Mouse (Mus musculus) liver (tissue): ENCODE data around the gene Grn.
"Not testable (repeated sequence)": the region's sequence is repeated elsewhere in the genome, so short reads cannot be mapped to it uniquely, and the experiment has no call there.

Experiments
- DNase-seq: peaks from one replicate; pipeline ENCODE4 v3.0.0-alpha.2; 2020; ENCODE audit warnings: mixed read lengths

The Grn gene

DNA sequence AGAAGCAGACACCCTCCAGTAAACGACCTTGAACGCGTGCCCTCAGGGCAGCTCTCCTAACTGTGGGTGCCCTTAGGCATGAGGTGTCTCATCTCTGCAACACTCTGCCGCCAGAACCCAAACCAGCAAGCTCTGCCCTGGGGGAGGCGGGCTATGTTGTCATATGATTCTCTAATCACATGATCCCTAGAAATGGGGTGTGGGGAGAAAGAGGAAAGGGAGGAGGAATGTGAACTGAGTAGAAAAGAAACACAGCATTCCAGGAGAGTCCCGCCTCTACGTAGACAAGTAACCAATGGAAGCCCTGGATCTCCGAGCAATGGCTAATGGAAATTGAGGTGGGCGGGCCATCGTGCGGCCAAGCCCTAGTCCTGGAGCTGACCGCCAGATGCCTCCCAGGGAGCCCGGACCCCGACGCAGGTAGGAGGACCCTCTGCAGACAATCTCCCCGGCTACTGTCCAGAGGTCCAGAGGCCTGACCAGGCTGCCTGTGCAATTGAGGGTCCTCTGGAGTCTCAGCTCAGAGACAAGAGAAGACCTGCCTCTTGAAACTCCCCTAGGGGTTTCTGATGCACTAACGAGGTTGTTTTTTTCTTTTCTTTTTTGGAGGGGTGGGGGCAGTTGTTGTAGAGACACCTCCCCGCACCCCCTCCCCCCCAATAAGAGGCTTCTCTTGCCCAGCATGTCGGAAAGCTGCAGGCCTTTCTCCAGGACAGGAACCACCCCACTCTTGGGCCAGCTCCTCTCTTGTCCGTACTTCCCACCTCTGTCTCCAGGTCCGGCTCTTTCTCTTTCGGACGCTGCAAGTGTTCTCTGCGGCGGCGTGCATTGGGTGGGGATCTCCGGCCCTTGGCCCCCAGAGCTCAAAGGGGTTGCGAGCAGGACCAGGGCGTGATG, at the start of gene Grn:
Gene Grn (plus strand): TSS at position 195 of the 897 bp plus-strand sequence.
- DNase-seq: peak; percentile 88

DNA sequence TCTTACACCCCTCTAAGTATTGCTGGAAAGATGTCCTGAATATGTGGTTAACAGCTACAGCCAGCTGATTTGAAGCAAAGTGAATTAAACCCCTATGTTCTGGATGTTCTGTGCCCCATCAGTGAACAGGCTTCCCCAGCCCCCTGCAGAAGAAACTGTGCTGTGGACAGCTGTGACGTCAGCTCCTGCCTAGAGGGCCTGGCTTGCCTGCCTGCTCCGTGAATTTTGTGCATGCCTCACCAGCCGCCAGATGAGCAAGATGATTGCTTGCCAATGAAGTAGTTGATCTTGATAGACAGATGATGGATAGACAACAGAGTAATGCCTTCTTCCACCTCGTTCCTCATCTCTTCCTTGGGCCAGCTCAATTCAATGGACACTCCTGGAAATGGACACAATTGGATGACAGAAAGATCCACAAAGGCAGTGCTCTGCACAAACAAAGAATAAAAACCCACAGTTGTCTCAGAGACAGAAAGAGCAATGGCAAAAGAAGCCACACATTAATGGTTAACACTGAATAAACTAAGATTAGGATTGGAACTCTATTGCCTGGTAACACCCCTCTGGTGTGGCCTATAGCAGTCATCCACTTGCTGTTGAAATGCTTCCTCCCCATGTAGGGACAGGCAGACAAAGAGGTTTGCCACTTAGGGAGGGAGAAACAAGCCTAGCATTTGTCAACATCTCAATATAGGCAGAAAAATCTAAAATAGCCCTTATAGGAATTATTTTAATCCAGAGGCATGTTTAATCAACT, 48.6 kb upstream of the Grn start:
- no peak for DNase-seq

DNA sequence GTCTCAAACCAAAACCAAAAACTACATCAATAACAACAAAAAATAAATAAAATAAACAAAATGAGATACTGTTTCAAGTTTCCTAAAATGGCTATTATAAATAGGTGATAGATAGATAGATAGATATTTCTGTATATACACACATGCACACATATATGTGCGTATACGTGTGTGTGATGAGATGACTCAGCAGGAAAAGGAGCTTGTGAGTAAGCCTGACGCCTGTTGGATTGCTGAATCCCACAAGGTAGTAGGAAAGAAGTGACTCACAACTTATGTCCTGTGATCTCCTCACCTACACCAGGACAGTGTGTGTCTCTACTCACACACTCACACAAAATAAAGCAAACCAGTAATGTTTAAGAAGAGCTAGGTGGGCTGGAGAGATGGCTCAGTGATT, 47.3 kb upstream of the Grn start:
- no peak for DNase-seq

DNA sequence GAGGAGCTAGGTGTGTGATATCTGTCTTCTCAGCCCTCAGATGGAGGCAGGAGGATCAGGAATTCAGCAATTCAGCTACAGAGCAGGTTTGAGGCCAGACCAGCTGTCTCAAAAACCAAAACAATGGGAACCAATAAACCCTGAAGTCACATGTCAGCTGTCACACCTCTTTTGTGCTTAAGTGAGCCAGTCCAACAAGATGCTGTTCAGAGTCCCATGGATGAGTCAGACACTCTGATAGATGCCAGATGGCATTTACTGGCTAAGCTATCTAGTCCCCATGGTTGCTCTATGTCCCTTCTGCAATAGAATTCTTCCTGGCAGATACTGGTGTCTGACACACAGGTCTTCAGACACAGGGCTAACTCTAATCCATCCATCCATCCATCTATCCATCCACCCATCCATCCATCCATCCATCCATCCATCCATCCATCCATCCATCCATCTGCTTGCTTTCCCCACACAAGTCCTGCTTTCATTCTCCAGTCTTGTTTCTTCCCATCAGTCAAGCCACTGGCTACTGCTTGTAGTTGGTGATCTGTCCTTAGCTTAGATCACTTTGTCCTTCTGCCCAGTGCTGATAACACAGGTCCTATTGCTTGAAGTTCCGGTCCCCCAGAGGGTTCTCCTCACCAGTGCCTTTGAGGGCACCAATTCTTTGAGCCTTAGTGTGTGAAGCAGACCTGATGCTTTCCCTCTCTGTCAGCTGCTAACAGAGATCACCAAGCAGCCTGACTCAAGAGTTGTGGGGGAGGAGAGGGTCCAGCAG, 46.6 kb upstream of the Grn start:
- peak; percentile 18 for DNase-seq

DNA sequence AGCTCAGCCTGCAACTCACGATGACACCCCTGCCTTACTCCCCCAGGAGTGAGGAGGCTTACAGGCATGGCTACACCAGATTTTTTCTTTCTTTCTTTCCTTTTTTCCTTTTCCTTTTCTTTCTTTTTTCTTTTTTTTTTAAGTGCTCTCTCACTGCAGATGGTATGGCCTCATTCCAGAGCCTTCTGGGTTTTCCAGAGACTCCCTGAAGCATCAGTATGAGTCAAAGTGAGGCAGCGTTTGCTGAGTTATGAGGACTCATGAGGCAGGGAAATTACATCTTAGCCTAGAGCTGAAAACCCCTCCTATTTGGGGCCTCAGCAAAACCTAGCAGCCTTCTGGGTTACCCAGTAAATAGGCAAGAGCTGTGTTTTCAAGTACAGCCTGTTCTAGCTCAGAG, 45.7 kb upstream of the Grn start:
- DNase-seq: no peak

DNA sequence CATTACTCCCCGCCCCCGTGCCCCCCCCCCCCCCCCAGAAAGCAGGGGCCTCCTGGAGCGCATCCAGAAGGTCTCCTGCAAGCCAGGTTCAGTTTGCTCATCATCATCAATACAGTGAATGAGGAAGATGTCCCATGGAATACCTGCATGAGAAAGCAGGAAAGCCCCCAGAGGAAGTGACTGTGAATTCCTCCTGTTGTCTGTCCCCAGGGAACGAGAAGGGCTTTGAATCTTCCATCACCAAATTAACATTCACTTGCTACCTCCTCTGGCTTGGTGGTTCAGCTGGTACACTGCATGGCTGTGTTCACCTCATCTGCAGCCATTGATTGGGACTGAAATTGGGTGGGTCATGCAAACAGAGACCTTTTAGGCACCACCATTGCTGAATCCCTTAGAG, 45.0 kb upstream of the Grn start:
- DNase-seq: no peak

DNA sequence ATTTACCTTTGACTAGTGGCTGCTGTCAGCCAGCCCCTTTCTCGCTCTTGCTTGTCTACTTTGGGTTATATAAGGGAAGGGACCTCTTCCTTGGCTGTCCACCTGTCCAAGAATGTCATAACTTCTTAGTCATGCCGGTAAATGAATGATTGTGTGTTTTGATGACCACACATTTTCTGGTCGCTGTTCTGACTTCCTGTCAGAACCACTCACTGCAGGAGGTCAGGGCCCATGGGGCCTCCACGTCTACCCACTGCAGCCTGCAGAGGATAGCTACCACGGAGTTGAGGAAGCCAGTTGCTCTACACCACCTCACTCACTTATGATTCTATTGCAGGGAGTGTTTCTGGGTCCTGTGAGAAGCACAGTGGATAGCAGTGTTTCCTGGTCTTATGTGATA, 44.0 kb upstream of the Grn start:
- DNase-seq: no peak

DNA sequence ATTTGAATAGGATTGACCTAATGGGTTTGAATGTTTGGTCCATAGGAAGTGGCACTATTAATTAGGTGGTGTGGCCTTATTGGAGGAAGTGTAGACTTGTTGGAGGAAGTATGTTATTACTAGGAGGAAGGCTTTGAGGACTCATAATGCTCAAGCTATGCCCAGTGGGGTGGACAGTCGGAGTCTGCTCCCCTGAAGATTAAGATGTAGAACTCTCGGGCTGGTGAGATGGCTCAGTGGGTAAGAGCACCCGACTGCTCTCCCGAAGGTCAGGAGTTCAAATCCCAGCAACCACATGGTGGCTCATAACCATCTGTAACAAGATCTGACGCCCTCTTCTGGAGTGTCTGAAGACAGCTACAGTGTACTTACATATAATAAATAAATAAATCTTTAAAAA, 40.7 kb upstream of the Grn start:
- DNase-seq: not testable (repeated sequence)

DNA sequence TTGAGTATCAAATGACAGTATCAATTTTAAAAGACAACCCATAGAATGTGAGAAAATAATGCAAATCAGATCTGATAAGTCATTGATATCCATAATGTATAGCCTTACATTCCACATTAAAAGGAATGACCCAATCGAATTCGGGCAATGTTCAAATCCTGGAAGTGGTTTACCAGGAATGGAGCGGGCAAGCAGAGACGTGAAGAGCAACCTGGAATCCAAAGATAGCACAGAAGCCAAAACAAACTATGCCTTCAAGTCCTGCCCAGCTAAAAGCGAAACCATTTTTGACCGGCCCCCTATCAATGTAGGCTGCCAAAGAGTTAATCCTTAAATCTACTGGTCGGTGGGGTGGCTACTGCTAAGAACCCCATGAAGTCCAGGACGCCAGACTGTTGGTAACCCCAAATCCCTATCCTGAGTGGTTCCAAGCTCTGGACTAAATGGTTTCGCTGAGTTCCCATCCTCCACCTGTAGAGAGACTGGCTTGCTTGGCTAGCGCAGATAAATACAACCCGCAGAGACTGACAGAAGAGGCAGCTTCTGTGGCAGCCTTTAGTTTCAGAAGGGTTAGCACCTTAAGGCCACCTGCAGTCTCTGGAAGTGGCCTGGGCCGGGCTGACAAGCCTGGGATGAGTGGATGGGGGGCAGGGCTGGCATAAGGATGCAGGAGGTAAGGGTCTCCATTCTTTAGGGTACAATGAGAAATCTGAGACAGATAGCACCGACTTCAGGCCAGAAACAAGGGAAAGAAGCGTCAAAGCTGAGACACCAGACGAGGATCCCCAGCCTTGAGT, 37.5 kb upstream of the Grn start:
- no peak for DNase-seq

DNA sequence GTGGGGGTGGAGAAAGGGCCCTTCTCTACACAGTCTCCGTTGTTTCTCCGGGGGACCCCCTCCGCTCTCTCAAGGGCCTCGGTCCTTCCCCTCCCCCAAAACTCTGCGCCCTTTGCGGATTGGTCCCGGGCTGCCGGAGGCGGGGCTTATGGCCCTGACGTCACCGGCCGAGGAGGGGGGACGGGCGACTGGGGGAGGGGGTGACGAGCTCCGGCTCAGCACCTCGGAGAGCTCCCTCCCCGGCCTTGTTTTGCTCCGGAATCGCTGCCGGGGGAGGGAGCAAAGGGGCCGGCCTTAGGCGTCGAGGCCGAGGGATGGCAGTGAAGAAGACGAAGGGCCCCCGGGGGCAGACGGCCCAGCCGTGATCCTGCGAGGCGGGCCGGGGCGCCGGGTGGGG, 36.9 kb upstream of the Grn start, which contains the start of gene Rundc3a:
Gene Rundc3a (plus strand): TSS at position 166 of the 397 bp plus-strand sequence.
- DNase-seq: peak; percentile 84

DNA sequence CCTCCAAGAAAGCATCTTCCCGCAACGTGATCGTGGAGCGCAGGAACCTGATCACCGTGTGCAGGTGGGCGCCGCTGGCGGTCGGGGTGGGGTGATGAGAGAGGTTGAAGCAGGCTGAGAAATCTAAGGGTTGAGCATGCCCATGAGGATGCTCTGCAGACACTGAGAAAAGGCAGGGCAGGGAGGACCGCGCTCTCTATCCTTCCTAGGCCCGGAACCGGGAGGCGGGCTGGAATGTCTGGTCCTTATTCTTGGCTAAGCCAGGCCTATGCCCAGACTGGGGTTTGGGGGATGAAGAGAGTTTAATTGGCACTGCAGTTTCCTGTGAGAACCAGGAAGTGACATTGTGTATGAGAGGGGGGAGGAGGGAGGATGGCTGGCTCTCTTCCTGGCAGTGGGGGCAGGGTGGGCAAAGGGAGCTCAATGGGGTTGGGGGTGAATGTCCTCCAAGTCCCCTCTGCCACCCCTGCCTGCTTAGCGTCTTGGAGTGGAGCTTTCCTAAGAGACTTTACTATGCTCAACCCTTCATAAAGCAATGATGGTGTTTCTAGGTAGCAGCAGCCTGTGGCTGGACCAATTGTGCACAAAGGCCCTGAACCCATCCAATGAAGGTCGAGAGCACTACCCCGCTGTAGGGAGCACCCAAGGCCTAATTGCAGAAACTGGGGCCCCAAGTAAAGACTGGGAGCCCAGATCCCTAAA, 36.2 kb upstream of the Grn start:
- no peak for DNase-seq

DNA sequence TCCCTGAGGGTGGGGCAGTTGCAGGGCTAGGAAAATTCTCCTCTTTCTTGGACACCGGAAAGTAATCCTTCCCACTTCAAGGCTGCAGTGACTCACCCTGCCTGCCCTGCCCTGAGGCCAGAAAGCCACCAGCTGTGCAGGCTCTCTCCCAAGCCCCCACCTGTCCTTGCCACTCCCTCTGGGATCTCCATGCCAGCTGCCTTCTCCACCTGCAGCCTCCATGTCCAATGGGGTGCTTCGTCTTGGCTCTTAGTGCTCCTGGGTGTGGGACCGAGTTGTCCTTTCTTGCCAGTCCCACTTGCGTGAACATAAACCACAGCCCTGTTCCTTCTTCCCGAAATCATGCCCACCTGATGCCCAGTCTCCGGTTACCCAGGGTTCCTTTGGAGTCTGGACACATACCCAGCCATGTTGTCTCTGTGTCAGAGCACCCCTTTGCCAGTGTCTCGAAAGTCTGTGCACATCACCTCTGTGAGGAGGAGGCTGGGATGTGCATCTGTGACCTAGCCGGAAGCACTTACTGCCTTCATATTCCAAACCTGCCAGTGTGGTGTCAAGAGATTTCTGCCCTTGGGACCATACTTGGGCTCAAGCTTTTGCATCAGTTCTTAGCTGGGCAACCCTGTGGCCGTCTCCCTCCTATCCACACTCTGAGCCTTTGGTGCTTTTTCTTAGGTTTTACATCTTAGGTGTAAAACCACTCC, 35.5 kb upstream of the Grn start:
- DNase-seq: no peak

DNA sequence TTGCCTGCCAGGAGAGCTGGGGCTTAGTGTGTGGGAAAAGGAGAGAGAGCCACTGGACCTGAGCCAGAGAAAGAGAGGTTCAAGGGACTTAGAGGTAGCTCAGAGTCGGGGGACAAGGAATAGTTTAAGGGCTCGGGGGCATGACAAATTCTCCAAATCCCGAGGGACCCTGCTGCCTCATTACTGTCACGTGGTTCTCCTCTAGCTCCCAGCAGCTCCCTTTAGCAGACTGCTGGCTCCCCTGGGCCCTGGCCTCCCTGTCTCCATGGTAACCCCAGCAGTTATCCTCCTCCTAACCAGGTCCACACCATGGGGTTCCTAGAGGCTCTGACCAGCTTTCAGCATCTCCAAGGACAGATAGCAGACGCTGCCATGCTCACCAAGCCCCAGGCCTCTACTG, 34.9 kb upstream of the Grn start:
- DNase-seq: no peak

DNA sequence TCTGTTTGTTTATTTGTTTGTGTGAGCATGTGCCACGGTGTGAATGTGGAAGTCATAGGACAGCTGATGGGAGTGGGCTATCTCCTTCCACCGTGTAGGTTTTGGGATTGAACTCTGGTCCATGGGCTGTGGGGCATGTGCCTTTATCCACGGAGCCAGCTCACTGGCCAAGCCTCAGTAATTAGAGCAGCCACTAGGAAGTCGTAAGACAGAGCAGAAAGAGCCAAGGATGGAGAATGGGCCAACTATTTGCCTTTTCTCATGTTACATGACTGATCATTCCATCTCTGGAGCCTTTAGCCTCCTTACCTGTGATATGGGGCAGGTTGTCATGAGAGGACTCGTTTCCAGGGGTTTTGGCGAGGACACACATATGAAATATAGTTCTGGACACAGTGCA, 33.9 kb upstream of the Grn start:
- no peak for DNase-seq

DNA sequence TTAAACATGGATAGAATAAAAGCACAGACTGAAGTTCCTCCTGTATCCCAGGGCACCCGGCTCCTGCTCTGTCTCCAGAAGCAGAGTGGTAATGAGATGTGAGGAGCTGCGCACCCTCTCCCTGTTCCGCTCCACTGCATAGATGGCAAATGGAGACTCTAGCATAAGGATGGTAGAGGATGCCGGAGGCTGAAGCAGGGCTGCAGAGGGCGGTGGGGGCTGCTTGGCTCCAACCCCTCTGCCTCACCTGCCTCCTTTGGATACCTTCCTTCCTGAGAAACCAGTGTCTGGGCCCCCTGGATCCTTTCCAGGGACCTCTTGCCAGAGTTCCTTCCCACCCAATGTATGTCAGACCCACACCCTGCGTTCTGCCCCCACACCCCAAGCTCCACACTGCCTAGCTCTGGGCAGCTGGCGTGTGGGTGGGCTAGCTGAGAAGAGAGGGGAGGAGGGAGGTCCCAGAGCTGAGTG, 33.4 kb upstream of the Grn start:
- DNase-seq: no peak

DNA sequence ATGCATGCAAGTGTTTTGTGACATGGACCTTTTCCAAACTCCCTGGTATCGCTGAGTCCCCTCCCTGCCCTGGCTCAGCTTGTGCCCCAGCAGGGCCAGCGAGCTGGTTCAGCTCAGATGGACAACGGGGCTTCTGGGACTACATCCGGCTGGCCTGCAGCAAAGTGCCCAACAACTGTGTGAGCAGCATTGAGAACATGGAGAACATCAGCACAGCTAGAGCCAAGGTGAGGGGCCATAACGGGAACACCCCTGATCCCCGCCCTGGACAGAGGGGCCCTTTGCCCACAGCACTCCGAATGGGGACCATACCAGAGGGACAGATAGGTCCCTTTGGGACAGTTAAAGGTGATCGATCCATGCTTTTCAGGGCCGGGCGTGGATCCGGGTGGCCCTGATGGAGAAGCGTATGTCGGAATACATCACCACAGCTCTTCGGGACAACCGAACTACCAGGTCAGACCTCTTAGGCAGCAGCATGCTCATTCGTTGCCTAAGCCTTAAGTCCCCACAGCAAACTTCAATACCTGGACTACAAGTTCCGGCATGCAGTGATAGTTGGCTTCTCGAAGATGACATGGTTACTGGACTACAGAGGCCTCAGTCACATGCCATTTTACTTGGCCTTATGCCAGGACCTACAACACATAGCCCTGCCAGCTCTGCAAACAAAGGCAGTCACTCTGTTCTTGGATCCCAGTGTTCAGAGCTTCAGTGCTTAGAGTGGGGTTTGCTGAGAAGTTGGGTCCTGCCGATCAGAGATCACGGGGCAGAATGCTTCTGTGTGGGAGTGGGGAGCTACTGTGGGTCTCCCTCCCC, 31.9 kb upstream of the Grn start:
- DNase-seq: peak; percentile 3

DNA sequence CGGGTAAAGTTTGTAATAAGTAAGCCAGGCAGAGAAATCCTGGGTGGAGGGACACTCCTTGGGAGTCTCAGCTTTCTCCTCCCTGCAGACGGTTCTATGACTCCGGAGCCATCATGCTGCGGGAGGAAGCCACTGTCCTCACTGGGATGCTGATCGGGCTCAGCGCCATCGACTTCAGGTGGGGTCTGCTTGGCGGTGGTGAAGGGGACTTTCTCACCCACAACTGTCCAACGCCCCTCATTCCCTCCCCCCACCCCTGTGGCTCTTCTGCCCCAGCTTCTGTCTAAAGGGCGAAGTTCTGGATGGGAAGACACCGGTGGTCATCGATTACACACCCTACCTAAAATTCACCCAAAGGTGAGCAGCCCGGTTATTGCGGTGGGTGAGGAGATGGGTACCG, 31.0 kb upstream of the Grn start:
- peak; percentile 3 for DNase-seq

DNA sequence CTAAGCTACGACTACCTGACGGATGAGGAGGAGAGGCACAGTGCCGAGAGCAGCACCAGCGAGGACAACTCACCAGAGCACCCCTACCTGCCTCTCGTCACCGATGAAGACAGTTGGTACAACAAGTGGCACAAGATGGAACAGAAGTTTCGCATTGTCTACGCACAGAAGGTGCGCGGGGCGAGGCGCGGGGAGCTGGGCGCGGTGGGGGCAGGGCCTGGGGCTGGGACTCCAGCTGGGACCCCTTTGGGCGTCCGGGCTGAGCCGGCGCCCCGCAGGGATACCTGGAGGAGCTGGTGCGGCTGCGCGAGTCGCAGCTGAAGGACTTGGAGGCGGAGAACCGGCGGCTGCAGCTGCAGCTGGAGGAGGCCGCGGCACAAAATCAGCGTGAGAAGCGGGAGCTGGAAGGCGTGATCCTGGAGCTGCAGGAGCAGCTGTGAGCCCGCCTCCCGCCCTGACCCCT, 30.5 kb upstream of the Grn start:
- DNase-seq: peak; percentile 34

DNA sequence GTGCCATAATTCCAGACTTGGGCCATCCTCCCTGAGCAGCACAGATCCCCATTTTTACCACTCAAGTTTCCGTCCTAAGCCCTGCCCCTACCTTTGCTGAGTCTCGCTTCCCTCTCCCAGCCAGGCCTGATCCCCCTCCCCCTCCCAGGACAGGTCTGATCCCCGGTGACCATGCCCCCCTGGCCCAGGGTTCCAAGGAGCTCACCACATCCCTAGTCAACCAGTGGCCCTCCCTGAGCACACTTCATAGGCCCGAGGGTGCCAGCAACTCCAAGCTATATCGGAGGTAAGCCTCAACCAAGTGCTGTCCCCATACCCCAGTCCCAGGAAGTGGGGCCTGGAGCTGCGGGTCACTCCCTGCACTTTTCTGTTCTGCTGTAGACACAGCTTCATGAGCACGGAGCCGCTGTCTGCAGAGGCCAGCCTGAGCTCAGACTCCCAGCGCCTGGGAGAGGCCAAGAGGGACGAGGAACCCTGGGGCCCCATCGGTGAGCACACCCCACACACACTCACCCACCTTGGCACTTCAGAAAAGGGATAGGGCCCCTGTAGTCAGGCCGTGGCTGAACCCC, 29.5 kb upstream of the Grn start:
- DNase-seq: no peak
